Mouse (Mus musculus): ENCODE measurements around the gene Wnt7a. TPM values are rescaled to one million over a fixed set of nuclear protein-coding genes. Genes with fewer than 3 reads are reported as not detected.

The Wnt7a gene
- total RNA-seq (2014; rRNA removed) (not detected in 2 replicates), polyA plus RNA-seq (2012; rRNA removed) (not detected in 2 replicates)

DNA sequence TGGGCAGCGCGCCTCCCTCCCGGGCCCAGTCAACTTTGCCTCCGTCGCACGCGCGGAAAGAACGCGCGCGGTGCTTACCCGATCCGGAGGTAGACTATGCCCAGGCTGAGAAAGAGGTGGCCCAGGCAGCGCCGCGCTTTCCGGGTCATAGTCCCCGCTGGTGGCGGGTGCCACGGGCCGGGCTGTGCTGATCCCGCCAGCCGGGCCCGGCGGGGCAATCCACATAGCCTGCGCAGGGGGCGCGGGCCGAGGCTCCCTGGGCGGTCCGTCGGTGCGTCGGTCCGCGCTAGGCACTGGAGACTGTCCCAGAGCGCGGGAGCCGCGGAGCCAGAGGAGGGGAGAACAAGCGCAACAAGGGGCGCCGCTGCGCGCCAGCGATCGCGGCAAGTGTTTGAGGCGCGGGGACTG, at the start of gene Wnt7a:
Gene Wnt7a, minus strand, starts transcription at position 403 of the 408 bp plus-strand sequence.
- Histone ChIP-seq H3K4me3 (ENCODE audit: insufficient read depth, low read depth, low read length) (no peak within 1 kb of the TSS; the same call in 1 of the 2 replicates), H3K4me1 (ENCODE audit: control insufficient read depth, insufficient read depth, low read length) (peaks cover 4% of the 10 kb centered on the region), H3K36me3 (ENCODE audit: control insufficient read depth, insufficient read depth, low read length) (no peaks in the 10 kb centered on the region), H3K27ac (replicated peaks; ENCODE audit: insufficient read depth, low read depth, low read length) (no peak within 1 kb of the TSS), H3K9ac (ENCODE audit: low read depth, low read length) (no peak within 1 kb of the TSS), H3K79me2 (ENCODE audit: control insufficient read depth, insufficient read depth, low read length) (no peaks in the 10 kb centered on the region), H3K27me3 (ENCODE audit: control insufficient read depth, insufficient read depth, low read length) (peaks cover 6% of the 10 kb centered on the region; the same call in 1 of the 2 replicates)
- DNase-seq (ENCODE audit: extremely low read depth, low read depth, low spot score): no peak
- WGBS: 1% methylated on average over 51 of the region's 51 CpGs
- TF ChIP-seq POLR2A (IDR thresholded peaks at IDR 0.05; ENCODE audit: extremely low read depth, insufficient read depth, low read length) (no peak), CTCF (IDR thresholded peaks at IDR 0.05; ENCODE audit: low read depth, low read length) (no peak)

DNA sequence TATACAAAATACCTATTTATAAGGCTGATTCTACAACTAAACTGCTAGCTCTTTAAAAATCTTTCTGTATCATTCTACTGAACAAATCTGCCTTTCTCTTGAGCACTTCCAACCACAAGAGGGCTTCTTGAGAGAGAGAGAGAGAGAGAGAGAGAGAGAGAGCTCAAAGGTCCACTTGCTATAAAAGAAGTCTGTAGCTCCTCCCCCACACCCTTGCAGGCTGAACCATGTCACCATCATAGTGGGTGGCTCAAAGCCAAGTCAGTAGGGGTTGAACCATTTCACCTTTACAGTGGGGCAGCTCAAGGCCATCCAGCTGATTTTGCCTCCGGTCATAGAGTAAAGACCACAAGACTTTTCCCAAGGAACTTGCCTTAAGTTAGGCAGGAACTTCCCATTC, 48.3 kb upstream of the Wnt7a start:
- H3K27ac ChIP-seq (replicated peaks; ENCODE audit: insufficient read depth, low read depth, low read length): no peak overlapping the region
- no peaks in the 10 kb centered on the region for H3K4me1 ChIP-seq (ENCODE audit: control insufficient read depth, insufficient read depth, low read length)
- no peak for TF ChIP-seq POLR2A (IDR thresholded peaks at IDR 0.05; ENCODE audit: extremely low read depth, insufficient read depth, low read length)
- TF ChIP-seq CTCF (IDR thresholded peaks at IDR 0.05; ENCODE audit: low read depth, low read length): no peak
- H3K27me3 ChIP-seq (ENCODE audit: control insufficient read depth, insufficient read depth, low read length): no peaks in the 10 kb centered on the region
- 19% methylated on average over 1 of the region's 1 CpGs for WGBS
- H3K79me2 ChIP-seq (ENCODE audit: control insufficient read depth, insufficient read depth, low read length): no peaks in the 10 kb centered on the region
- no peak overlapping the region for H3K4me3 ChIP-seq (ENCODE audit: insufficient read depth, low read depth, low read length)
- H3K9ac ChIP-seq (ENCODE audit: low read depth, low read length): no peak overlapping the region
- peaks cover 8% of the 10 kb centered on the region for H3K36me3 ChIP-seq (ENCODE audit: control insufficient read depth, insufficient read depth, low read length)
- DNase-seq (ENCODE audit: extremely low read depth, low read depth, low spot score): peak; percentile 47

DNA sequence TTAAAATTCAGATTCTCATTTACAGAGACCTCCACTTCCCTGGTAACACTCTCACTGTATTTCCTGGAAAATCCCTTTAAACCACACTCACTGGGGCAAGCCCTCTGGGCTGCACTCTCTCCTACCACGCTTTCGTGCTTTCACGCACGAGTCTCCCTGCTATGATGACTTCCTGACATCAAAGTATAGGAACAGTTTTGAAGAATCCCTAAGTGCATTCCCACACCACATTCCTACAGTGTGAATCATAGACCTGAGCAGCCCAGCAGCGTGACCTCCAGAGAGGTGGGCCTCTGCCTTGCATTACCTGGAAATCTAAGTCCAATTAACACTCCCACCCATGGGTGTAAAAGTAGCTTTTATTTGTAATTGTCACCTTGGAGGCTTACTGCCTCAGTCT, 43.4 kb upstream of the Wnt7a start:
- H3K4me1 ChIP-seq (ENCODE audit: control insufficient read depth, insufficient read depth, low read length): no peaks in the 10 kb centered on the region
- DNase-seq (ENCODE audit: extremely low read depth, low read depth, low spot score): no peak
- no peak overlapping the region for H3K4me3 ChIP-seq (ENCODE audit: insufficient read depth, low read depth, low read length)
- H3K79me2 ChIP-seq (ENCODE audit: control insufficient read depth, insufficient read depth, low read length): no peaks in the 10 kb centered on the region
- TF ChIP-seq CTCF (IDR thresholded peaks at IDR 0.05; ENCODE audit: low read depth, low read length): no peak
- no peak for TF ChIP-seq POLR2A (IDR thresholded peaks at IDR 0.05; ENCODE audit: extremely low read depth, insufficient read depth, low read length)
- no peak overlapping the region for H3K27ac ChIP-seq (replicated peaks; ENCODE audit: insufficient read depth, low read depth, low read length)
- 74% methylated on average over 5 of the region's 5 CpGs for WGBS
- H3K27me3 ChIP-seq (ENCODE audit: control insufficient read depth, insufficient read depth, low read length): no peaks in the 10 kb centered on the region
- no peaks in the 10 kb centered on the region for H3K36me3 ChIP-seq (ENCODE audit: control insufficient read depth, insufficient read depth, low read length)
- no peak overlapping the region for H3K9ac ChIP-seq (ENCODE audit: low read depth, low read length)

DNA sequence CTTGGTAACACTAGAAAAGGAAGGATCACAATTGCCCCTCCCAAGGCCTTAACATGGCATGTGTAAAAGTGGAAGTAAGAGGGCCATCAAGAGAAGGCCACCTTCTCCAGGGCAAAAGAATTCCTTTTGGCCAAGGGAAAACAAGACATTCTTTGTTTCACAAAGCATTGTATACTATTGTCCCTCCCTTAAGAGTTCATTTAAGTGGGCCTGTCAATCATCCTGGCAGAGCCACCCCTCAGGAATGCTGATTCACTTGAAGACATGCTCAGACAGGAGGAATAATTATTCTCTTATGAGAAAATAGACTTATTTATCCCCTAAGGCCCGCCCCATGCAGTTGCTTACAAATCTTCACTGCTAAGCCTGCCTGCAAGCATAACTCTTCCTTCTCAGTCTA, 40.9 kb upstream of the Wnt7a start:
- TF ChIP-seq CTCF (IDR thresholded peaks at IDR 0.05; ENCODE audit: low read depth, low read length): no peak
- no peak for TF ChIP-seq POLR2A (IDR thresholded peaks at IDR 0.05; ENCODE audit: extremely low read depth, insufficient read depth, low read length)
- Histone ChIP-seq H3K4me3 (ENCODE audit: insufficient read depth, low read depth, low read length) (no peak overlapping the region), H3K27ac (replicated peaks; ENCODE audit: insufficient read depth, low read depth, low read length) (no peak overlapping the region), H3K27me3 (ENCODE audit: control insufficient read depth, insufficient read depth, low read length) (no peaks in the 10 kb centered on the region), H3K36me3 (ENCODE audit: control insufficient read depth, insufficient read depth, low read length) (no peaks in the 10 kb centered on the region), H3K4me1 (ENCODE audit: control insufficient read depth, insufficient read depth, low read length) (no peaks in the 10 kb centered on the region), H3K79me2 (ENCODE audit: control insufficient read depth, insufficient read depth, low read length) (no peaks in the 10 kb centered on the region), H3K9ac (ENCODE audit: low read depth, low read length) (no peak overlapping the region)
- DNase-seq (ENCODE audit: extremely low read depth, low read depth, low spot score): no peak
- WGBS: 85% methylated on average over 1 of the region's 1 CpGs

DNA sequence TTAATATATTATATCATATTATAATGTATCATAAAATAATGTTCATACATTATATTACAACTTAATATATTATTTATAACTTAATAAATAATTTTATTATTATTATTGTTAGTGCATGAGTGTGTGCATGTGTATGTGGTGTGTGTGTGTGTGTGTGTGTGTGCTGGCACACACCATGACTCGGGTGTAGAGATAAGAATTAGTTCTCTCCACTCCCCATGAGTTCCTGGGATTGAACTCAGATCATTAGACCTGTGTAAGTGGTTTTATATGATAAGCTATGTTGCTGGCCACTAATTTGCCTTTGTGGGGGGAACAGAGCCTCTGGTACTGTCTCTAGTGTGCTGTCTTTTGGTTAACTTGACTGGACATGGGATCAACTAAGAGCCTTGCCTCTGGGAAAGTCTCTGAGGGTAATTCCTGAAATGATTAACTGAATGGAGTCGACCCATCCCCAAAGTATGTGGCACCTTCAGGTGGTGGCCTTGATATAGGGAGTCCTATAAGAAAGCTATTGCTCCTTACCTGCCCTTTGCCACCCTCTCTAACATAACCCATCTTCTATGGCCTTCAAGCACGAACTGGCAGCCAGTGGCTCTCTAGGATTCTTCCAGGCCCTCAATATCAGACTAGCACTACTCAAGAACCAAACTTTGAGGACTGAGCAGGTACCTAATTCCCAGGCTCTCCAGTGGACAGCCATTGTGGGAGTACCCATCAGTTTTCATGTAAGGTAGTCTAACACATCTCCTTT, 38.5 kb upstream of the Wnt7a start:
- Histone ChIP-seq H3K79me2 (ENCODE audit: control insufficient read depth, insufficient read depth, low read length) (no peaks in the 10 kb centered on the region), H3K36me3 (ENCODE audit: control insufficient read depth, insufficient read depth, low read length) (no peaks in the 10 kb centered on the region), H3K27ac (replicated peaks; ENCODE audit: insufficient read depth, low read depth, low read length) (no peak overlapping the region), H3K9ac (ENCODE audit: low read depth, low read length) (no peak overlapping the region), H3K27me3 (ENCODE audit: control insufficient read depth, insufficient read depth, low read length) (no peaks in the 10 kb centered on the region), H3K4me3 (ENCODE audit: insufficient read depth, low read depth, low read length) (no peak overlapping the region), H3K4me1 (ENCODE audit: control insufficient read depth, insufficient read depth, low read length) (no peaks in the 10 kb centered on the region)
- no peak for TF ChIP-seq POLR2A (IDR thresholded peaks at IDR 0.05; ENCODE audit: extremely low read depth, insufficient read depth, low read length)
- TF ChIP-seq CTCF (IDR thresholded peaks at IDR 0.05; ENCODE audit: low read depth, low read length): no peak
- 44% methylated on average over 3 of the region's 3 CpGs for WGBS
- no peak for DNase-seq (ENCODE audit: extremely low read depth, low read depth, low spot score)

DNA sequence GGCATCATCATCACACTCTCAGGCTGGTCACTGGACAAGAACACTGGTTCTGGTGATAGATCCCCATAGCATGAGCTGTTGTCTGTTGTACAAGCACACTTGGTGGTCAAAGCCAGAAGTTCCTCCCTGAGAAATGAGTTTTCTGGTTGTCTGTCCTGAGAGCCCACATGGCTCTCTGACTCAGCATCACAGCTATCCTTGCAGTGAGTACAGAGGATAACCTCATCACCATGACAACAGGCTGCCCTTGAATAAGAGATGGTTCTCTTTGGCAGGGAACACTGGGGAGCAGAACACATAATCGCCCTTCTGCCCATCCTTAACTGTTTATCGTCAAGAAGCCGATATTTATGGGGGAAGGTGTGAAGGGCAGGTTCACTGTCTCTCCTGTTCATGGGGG, 34.2 kb upstream of the Wnt7a start:
- no peak for TF ChIP-seq POLR2A (IDR thresholded peaks at IDR 0.05; ENCODE audit: extremely low read depth, insufficient read depth, low read length)
- TF ChIP-seq CTCF (IDR thresholded peaks at IDR 0.05; ENCODE audit: low read depth, low read length): no peak
- no peak overlapping the region for H3K4me3 ChIP-seq (ENCODE audit: insufficient read depth, low read depth, low read length)
- DNase-seq (ENCODE audit: extremely low read depth, low read depth, low spot score): no peak
- WGBS: 83% methylated on average over 3 of the region's 3 CpGs
- no peaks in the 10 kb centered on the region for H3K79me2 ChIP-seq (ENCODE audit: control insufficient read depth, insufficient read depth, low read length)
- H3K27ac ChIP-seq (replicated peaks; ENCODE audit: insufficient read depth, low read depth, low read length): no peak overlapping the region
- no peaks in the 10 kb centered on the region for H3K36me3 ChIP-seq (ENCODE audit: control insufficient read depth, insufficient read depth, low read length)
- no peak overlapping the region for H3K9ac ChIP-seq (ENCODE audit: low read depth, low read length)
- H3K4me1 ChIP-seq (ENCODE audit: control insufficient read depth, insufficient read depth, low read length): peaks cover 4% of the 10 kb centered on the region; the same call in 1 of the 2 replicates
- no peaks in the 10 kb centered on the region for H3K27me3 ChIP-seq (ENCODE audit: control insufficient read depth, insufficient read depth, low read length)
